Mouse (Mus musculus): ENCODE results near the gene Olfr1419. TPM values are rescaled to one million over a fixed set of nuclear protein-coding genes. Genes with fewer than 3 reads are reported as not detected.
"Not testable (repeated sequence)": the region's sequence is repeated elsewhere in the genome, so short reads cannot be mapped to it uniquely, and the experiment has no call there.

Gene Olfr1419
- polyA plus RNA-seq (2016; fragmentation: Nextera tagmentation; extraction: Ambion mirVana), result not detected in 2 replicates

DNA sequence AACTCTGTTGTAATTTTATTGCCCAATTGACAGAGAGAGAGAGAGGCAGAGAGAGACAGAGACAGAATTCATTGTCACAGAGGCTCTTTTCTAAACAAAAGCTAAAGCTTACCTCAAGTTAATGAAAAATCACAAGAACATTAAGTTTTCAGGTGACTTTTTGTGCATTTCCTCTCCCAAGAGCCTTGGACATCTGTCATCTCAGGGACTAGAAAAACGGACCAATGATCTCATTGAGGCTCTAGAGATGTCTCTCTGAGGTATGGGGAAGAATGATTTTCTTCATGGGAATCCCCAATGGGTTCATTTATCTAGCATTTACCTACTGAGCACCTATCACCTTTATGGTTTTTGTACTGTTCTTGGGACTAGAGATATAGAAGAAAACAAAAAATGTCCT lies at the start of gene Olfr1419:
Olfr1419 (minus strand) TSS at position 101 of the 400 bp plus-strand sequence.
- Histone ChIP-seq H3K27ac (no peak within 1 kb of the TSS), H3K4me3 (no peak within 1 kb of the TSS), H3K9me3 (no peaks in the 10 kb centered on the region), H3K4me1 (no peaks in the 10 kb centered on the region), H3K36me3 (no peaks in the 10 kb centered on the region), H3K27me3 (ENCODE audit: insufficient read depth, poor library complexity, severe bottlenecking) (no peaks in the 10 kb centered on the region)
- 52% methylated on average over 1 of the region's 1 CpGs for WGBS
- DNase-seq (ENCODE audit: low spot score), result no peak

DNA sequence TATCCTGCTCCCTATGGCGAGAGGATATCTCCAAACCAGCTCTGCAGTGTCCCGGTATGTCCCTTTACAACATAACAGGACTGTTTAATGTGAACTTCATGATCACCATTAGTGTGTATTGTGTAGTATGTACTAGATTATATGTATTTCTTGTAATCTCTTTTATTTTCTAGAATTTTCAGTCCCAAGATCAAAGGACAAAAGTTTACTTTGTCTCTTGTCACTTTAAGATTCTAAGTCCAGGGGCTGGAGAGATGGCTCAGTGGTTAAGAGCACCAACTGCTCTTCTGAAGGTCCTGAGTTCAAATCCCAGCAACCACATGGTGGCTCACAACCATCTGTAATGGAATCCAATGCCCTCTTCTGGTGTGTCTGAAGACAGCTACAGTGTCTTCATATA lies 47.6 kb upstream of the Olfr1419 start:
- H3K9me3 ChIP-seq; H3K27me3 ChIP-seq (ENCODE audit: insufficient read depth, poor library complexity, severe bottlenecking); H3K4me3 ChIP-seq; H3K27ac ChIP-seq; DNase-seq (ENCODE audit: low spot score); H3K4me1 ChIP-seq: not testable (repeated sequence)
- H3K36me3 ChIP-seq, result peaks cover 81% of the 10 kb centered on the region
- 94% methylated on average over 2 of the region's 2 CpGs for WGBS

DNA sequence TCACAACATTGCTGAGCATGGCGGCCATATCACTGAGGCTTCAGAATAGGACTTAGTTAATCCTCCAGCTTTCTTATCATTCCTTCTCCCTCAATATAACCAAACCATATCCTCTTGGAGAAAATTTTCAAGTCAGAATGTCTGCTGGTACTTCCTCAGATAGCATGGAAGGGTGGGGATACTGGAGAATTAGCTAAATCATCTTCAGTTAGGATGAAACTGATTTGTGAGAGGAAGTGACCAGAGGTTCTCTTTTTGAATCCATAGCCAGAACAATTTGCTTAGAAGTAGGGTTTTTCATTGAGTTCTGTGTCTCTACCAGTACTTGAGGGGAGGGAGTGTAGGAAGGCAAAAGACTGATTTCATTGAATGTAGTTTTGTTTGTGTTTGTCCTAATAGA lies 47.2 kb upstream of the Olfr1419 start:
- Histone ChIP-seq H3K4me3 (no peak overlapping the region), H3K4me1 (no peaks in the 10 kb centered on the region), H3K27me3 (ENCODE audit: insufficient read depth, poor library complexity, severe bottlenecking) (no peaks in the 10 kb centered on the region), H3K9me3 (no peaks in the 10 kb centered on the region), H3K36me3 (peaks cover 79% of the 10 kb centered on the region), H3K27ac (no peak overlapping the region)
- DNase-seq (ENCODE audit: low spot score), result no peak
- WGBS, result 85% methylated on average over 1 of the region's 1 CpGs

- Histone ChIP-seq H3K36me3 (peaks cover 34% of the 10 kb centered on the region), H3K4me1 (peaks cover 12% of the 10 kb centered on the region; the same call in 1 of the 2 replicates), H3K4me3 (no peak overlapping the region), H3K27me3 (ENCODE audit: insufficient read depth, poor library complexity, severe bottlenecking) (no peaks in the 10 kb centered on the region), H3K27ac (no peak overlapping the region), H3K9me3 (no peaks in the 10 kb centered on the region)
- 49% methylated on average over 2 of the region's 2 CpGs for WGBS
- no peak for DNase-seq (ENCODE audit: low spot score)
These were observed 40.9 kb upstream of the Olfr1419 start for GRCm38 (mm10) chr19:11915804-11916203.

- Histone ChIP-seq H3K9me3 (no peaks in the 10 kb centered on the region), H3K36me3 (peaks cover 19% of the 10 kb centered on the region), H3K27ac (peak overlapping the region; percentile 96), H3K4me1 (peaks cover 12% of the 10 kb centered on the region; the same call in 1 of the 2 replicates), H3K4me3 (peak overlapping the region; percentile 83), H3K27me3 (ENCODE audit: insufficient read depth, poor library complexity, severe bottlenecking) (no peaks in the 10 kb centered on the region)
- under 1% methylated on average over 49 of the region's 54 CpGs for WGBS
- DNase-seq (ENCODE audit: low spot score), result peak; percentile 87
These were observed 37.7 kb upstream of the Olfr1419 start for GRCm38 (mm10) chr19:11912533-11913121.

GRCm38 (mm10) chr19:11912037-11912532 lies 37.2 kb upstream of the Olfr1419 start, which contains the start of gene Patl1:
TSS of gene Patl1 (plus strand) at chr19:11912399.
- Histone ChIP-seq H3K4me3 (peak within 1 kb of the TSS; percentile 83), H3K36me3 (peaks cover 15% of the 10 kb centered on the region), H3K27ac (peak within 1 kb of the TSS; percentile 96), H3K4me1 (peaks cover 12% of the 10 kb centered on the region; the same call in 1 of the 2 replicates), H3K27me3 (ENCODE audit: insufficient read depth, poor library complexity, severe bottlenecking) (no peaks in the 10 kb centered on the region), H3K9me3 (no peaks in the 10 kb centered on the region)
- WGBS, result under 1% methylated on average over 44 of the region's 53 CpGs
- peak; percentile 99 for DNase-seq (ENCODE audit: low spot score)

GRCm38 (mm10) chr19:11911603-11912002 lies 36.7 kb upstream of the Olfr1419 start:
- peaks cover 14% of the 10 kb centered on the region for H3K36me3 ChIP-seq
- peaks cover 12% of the 10 kb centered on the region; the same call in 1 of the 2 replicates for H3K4me1 ChIP-seq
- H3K27ac ChIP-seq, result peak overlapping the region; percentile 96
- H3K9me3 ChIP-seq, result no peaks in the 10 kb centered on the region
- peak overlapping the region; percentile 83 for H3K4me3 ChIP-seq
- 2% methylated on average over 17 of the region's 17 CpGs for WGBS
- DNase-seq (ENCODE audit: low spot score), result peak; percentile 77
- no peaks in the 10 kb centered on the region for H3K27me3 ChIP-seq (ENCODE audit: insufficient read depth, poor library complexity, severe bottlenecking)

- peak overlapping the region; percentile 96; the same call in 1 of the 2 replicates for H3K27ac ChIP-seq
- 79% methylated on average over 5 of the region's 5 CpGs for WGBS
These were observed 36.1 kb upstream of the Olfr1419 start for GRCm38 (mm10) chr19:11911021-11911420.

DNA sequence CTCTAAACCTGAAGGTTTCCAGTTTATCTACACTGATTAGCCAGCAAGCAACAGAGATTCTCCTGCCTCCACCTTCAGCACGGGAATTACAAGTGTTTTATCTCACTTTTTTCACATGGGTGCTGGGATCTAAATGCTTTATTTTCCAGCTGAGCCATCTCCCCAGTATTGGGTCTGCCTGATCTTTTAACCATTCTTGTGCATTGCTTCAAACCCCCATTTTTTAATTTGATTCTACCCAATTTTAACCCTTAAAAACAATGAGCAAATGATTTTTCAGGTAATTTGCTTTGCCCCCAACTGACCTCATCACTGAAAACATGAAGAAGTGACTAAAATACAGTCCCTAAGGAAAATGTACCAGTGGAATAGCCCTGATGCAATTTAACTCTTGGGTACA lies 11.4 kb upstream of the Olfr1419 start, which contains the start of gene Olfr1420:
Olfr1420 (plus strand) TSS at position 301 of the 400 bp plus-strand sequence.
- no peak within 1 kb of the TSS for H3K4me3 ChIP-seq
- H3K9me3 ChIP-seq, result no peaks in the 10 kb centered on the region
- no peaks in the 10 kb centered on the region for H3K36me3 ChIP-seq
- no peak within 1 kb of the TSS for H3K27ac ChIP-seq
- DNase-seq (ENCODE audit: low spot score), result no peak
- 14% methylated on average over 1 of the region's 1 CpGs for WGBS
- H3K4me1 ChIP-seq, result no peaks in the 10 kb centered on the region
- H3K27me3 ChIP-seq (ENCODE audit: insufficient read depth, poor library complexity, severe bottlenecking), result no peaks in the 10 kb centered on the region

More at GRCm38 (mm10) chr19:11911021-11911420, 36.1 kb upstream of the Olfr1419 start:
- Histone ChIP-seq H3K4me3 (peak overlapping the region; percentile 83), H3K9me3 (no peaks in the 10 kb centered on the region), H3K36me3 (peaks cover 12% of the 10 kb centered on the region), H3K27me3 (ENCODE audit: insufficient read depth, poor library complexity, severe bottlenecking) (no peaks in the 10 kb centered on the region), H3K4me1 (peaks cover 12% of the 10 kb centered on the region; the same call in 1 of the 2 replicates)
- no peak for DNase-seq (ENCODE audit: low spot score)

- H3K9me3 ChIP-seq; H3K36me3 ChIP-seq; H3K27ac ChIP-seq; H3K4me1 ChIP-seq; DNase-seq (ENCODE audit: low spot score); H3K27me3 ChIP-seq (ENCODE audit: insufficient read depth, poor library complexity, severe bottlenecking): not testable (repeated sequence)
- WGBS, result 43% methylated on average over 22 of the region's 22 CpGs
- H3K4me3 ChIP-seq, result peak overlapping the region; percentile 12; the same call in 1 of the 2 replicates
These were observed 3.5 kb upstream of the Olfr1419 start for GRCm38 (mm10) chr19:11878404-11878803.

- no peak for DNase-seq (ENCODE audit: low spot score)
- H3K27ac ChIP-seq, result no peak overlapping the region
- no peaks in the 10 kb centered on the region for H3K4me1 ChIP-seq
- WGBS, result 72% methylated on average over 2 of the region's 2 CpGs
- H3K27me3 ChIP-seq (ENCODE audit: insufficient read depth, poor library complexity, severe bottlenecking), result no peaks in the 10 kb centered on the region
- no peaks in the 10 kb centered on the region for H3K36me3 ChIP-seq
- H3K9me3 ChIP-seq, result no peaks in the 10 kb centered on the region
- H3K4me3 ChIP-seq, result no peak overlapping the region
These were observed 7.1 kb downstream of the Olfr1419 start for GRCm38 (mm10) chr19:11867837-11868236.

GRCm38 (mm10) chr19:11860966-11861365 lies 13.9 kb downstream of the Olfr1419 start, which contains the start of gene Olfr1418:
TSS of gene Olfr1418 (minus strand) at chr19:11861066.
- WGBS, result 86% methylated on average over 1 of the region's 1 CpGs
- H3K36me3 ChIP-seq, result no peaks in the 10 kb centered on the region
- DNase-seq (ENCODE audit: low spot score), result no peak
- H3K4me1 ChIP-seq, result no peaks in the 10 kb centered on the region
- H3K9me3 ChIP-seq, result no peaks in the 10 kb centered on the region
- H3K4me3 ChIP-seq, result no peak within 1 kb of the TSS
- no peaks in the 10 kb centered on the region for H3K27me3 ChIP-seq (ENCODE audit: insufficient read depth, poor library complexity, severe bottlenecking)
- no peak within 1 kb of the TSS for H3K27ac ChIP-seq

- Histone ChIP-seq H3K4me1 (no peaks in the 10 kb centered on the region), H3K27ac (no peak overlapping the region), H3K4me3 (no peak overlapping the region), H3K9me3 (no peaks in the 10 kb centered on the region), H3K27me3 (ENCODE audit: insufficient read depth, poor library complexity, severe bottlenecking) (no peaks in the 10 kb centered on the region), H3K36me3 (no peaks in the 10 kb centered on the region)
- no peak for DNase-seq (ENCODE audit: low spot score)
- 74% methylated on average over 6 of the region's 6 CpGs for WGBS
These were observed 18.4 kb downstream of the Olfr1419 start for GRCm38 (mm10) chr19:11856506-11856905.
